Mouse (Mus musculus) ES-Bruce4 (cell line): ENCODE results near the gene Map7d1.

Experiments
- CTCF ChIP-seq: IDR thresholded peaks from one replicate; pipeline ENCODE4 v1.8.1; 2011; ENCODE audit warnings: low read depth, low read length
- EP300 ChIP-seq: IDR thresholded peaks from 2 replicates; pipeline ENCODE4 v1.6.1; 2011; ENCODE audit warnings: low read depth, low read length; ENCODE audit not compliant: insufficient read depth
- POLR2A ChIP-seq: IDR thresholded peaks from one replicate; pipeline ENCODE4 v1.8.1; 2011; ENCODE audit warnings: low read length; ENCODE audit not compliant: insufficient read depth

GRCm38 (mm10) chr4:126220045-126220444 is 36.1 kb downstream of the Map7d1 start:
- no peak for TF ChIP-seq CTCF
- TF ChIP-seq POLR2A: no peak
- no peak for TF ChIP-seq EP300
